Mouse (Mus musculus): Measurements from ENCODE around the gene Pigl. TPM values are rescaled to one million over a fixed set of nuclear protein-coding genes. Genes with fewer than 3 reads are reported as not detected.
A peak's percentile ranks its signal among the peaks of the same experiment; 100 is the strongest.
"Not testable (repeated sequence)": the region's sequence is repeated elsewhere in the genome, so short reads cannot be mapped to it uniquely, and the experiment has no call there.

Pigl gene
- polyA plus RNA-seq, 1 experiment from 2014 or later: 10.5 TPM

DNA sequence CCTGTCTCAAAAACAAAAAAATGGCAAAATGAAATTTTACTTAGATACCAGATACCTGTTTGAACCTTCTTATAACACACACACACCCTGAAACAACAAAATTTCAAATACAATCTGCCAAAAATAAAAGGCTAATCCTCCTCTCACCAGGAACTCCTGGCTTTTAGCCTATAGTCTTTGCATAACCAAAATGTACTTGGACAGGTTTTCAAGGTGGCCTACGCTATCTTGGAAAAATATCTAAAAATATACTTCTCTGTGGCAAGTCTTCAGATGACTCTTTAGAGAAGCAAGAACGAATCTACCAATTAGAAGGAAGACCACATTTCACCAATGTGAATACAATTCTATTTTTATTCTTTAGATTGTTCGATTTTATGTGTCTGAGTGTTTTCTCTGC lies 12.5 kb upstream of the Pigl start:
- Histone ChIP-seq H3K4me1 (replicated peaks; ENCODE audit: control insufficient read depth, insufficient read depth, low read length) (no peaks in the 10 kb centered on the region), H3K9me3 (ENCODE audit: control insufficient read depth, low read length) (no peaks in the 10 kb centered on the region), H3K27me3 (ENCODE audit: control insufficient read depth, insufficient read depth, low read depth, low read length) (no peaks in the 10 kb centered on the region), H3K4me3 (ENCODE audit: low read length) (no peak overlapping the region), H3K27ac (ENCODE audit: low read length) (no peak overlapping the region), H3K4me2 (ENCODE audit: low read depth, low read length) (no peak overlapping the region), H3K36me3 (ENCODE audit: control insufficient read depth, insufficient read depth, low read length) (no peaks in the 10 kb centered on the region), H3K9ac (ENCODE audit: low read length) (no peak overlapping the region)
- 87% methylated on average over 3 of the region's 3 CpGs for WGBS
- no peak for ATAC-seq (ENCODE audit: low read depth)

- Histone ChIP-seq H3K27ac (ENCODE audit: low read length) (no peak overlapping the region), H3K9me3 (ENCODE audit: control insufficient read depth, low read length) (no peaks in the 10 kb centered on the region), H3K27me3 (ENCODE audit: control insufficient read depth, insufficient read depth, low read depth, low read length) (no peaks in the 10 kb centered on the region), H3K4me3 (ENCODE audit: low read length) (no peak overlapping the region), H3K9ac (ENCODE audit: low read length) (no peak overlapping the region), H3K4me2 (ENCODE audit: low read depth, low read length) (no peak overlapping the region), H3K4me1 (replicated peaks; ENCODE audit: control insufficient read depth, insufficient read depth, low read length) (no peaks in the 10 kb centered on the region), H3K36me3 (ENCODE audit: control insufficient read depth, insufficient read depth, low read length) (no peaks in the 10 kb centered on the region)
- ATAC-seq (ENCODE audit: low read depth): no peak
- WGBS: 90% methylated on average over 6 of the region's 6 CpGs
Measured at GRCm38 (mm10) chr11:62448971-62449370, 9.3 kb upstream of the Pigl start.

DNA sequence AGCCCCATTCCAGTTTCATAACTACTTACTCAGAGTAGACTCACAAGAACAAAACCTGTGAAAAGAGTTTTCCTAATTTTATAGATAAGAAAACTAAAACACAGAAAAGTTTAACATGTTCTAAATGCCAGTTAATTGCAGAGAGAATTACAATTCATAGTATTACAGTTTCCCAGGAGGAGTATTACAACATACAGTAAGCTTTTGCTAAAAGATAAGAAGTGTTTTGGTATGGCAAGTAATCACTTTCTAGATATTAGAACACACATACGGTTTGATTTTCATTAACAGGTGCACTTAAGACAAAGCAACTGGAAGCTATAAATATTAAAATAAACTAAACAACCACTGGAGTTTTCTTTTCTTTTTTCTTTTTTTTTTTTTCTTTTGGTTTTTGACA lies 3.1 kb upstream of the Pigl start:
- Histone ChIP-seq H3K4me1 (replicated peaks; ENCODE audit: control insufficient read depth, insufficient read depth, low read length) (peaks cover 14% of the 10 kb centered on the region), H3K4me2 (ENCODE audit: low read depth, low read length) (0 out of 2 replicates have a peak overlapping the region, but pooled peaks have one; percentile 17), H3K4me3 (ENCODE audit: low read length) (no peak overlapping the region), H3K36me3 (ENCODE audit: control insufficient read depth, insufficient read depth, low read length) (no peaks in the 10 kb centered on the region), H3K27ac (ENCODE audit: low read length) (no peak overlapping the region), H3K9ac (ENCODE audit: low read length) (no peak overlapping the region), H3K27me3 (ENCODE audit: control insufficient read depth, insufficient read depth, low read depth, low read length) (no peaks in the 10 kb centered on the region), H3K9me3 (ENCODE audit: control insufficient read depth, low read length) (no peaks in the 10 kb centered on the region)
- no peak for ATAC-seq (ENCODE audit: low read depth)
- 44% methylated on average over 1 of the region's 1 CpGs for WGBS

GRCm38 (mm10) chr11:62456021-62456482 lies 2.2 kb upstream of the Pigl start:
- Histone ChIP-seq H3K36me3 (ENCODE audit: control insufficient read depth, insufficient read depth, low read length) (no peaks in the 10 kb centered on the region), H3K9me3 (ENCODE audit: control insufficient read depth, low read length) (no peaks in the 10 kb centered on the region), H3K9ac (ENCODE audit: low read length) (peak overlapping the region; percentile 94), H3K27me3 (ENCODE audit: control insufficient read depth, insufficient read depth, low read depth, low read length) (no peaks in the 10 kb centered on the region), H3K4me2 (ENCODE audit: low read depth, low read length) (peak overlapping the region; percentile 86), H3K4me3 (ENCODE audit: low read length) (peak overlapping the region; percentile 55), H3K27ac (ENCODE audit: low read length) (no peak overlapping the region), H3K4me1 (replicated peaks; ENCODE audit: control insufficient read depth, insufficient read depth, low read length) (peaks cover 14% of the 10 kb centered on the region)
- WGBS: 10% methylated on average over 3 of the region's 3 CpGs
- ATAC-seq (ENCODE audit: low read depth): no peak

DNA sequence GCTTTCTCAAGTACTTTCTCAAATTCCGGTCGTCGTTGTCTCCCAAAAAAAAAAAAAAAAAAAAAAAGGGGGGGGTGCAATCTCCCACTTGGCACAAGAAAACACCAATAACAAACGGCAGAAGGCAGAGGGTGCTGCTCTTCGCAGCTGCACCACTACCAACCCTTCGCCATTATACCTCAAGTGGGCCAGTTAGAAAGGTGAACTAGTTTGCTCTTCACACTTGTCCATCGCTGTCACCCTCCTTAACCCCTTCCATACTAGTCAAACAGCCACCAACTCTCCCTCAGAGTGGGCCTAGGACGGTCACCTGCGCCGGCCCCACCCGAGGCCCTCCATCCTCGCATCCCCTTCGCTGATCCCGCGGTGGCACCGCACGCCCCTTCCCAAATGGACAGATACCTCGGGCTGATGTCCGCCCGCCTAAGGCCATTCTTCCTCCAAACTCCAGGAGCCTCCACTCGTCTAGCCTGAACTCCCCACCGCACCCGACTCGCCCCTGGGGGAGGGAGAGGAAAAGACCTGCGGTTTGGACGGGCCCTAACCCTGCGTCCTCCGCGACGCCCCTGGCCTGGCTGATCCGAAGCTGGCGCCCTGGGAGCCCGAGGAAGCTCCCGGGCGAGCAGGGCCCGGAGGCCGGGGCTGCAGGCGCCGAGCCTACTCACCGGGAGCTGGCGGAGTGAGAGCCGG lies 1.6 kb upstream of the Pigl start:
- Histone ChIP-seq H3K4me1 (replicated peaks; ENCODE audit: control insufficient read depth, insufficient read depth, low read length) (peaks cover 14% of the 10 kb centered on the region), H3K9me3 (ENCODE audit: control insufficient read depth, low read length) (no peaks in the 10 kb centered on the region), H3K4me2 (ENCODE audit: low read depth, low read length) (peak overlapping the region; percentile 86), H3K36me3 (ENCODE audit: control insufficient read depth, insufficient read depth, low read length) (no peaks in the 10 kb centered on the region), H3K27ac (ENCODE audit: low read length) (peak overlapping the region; percentile 99), H3K4me3 (ENCODE audit: low read length) (peak overlapping the region; percentile 55), H3K9ac (ENCODE audit: low read length) (peak overlapping the region; percentile 94), H3K27me3 (ENCODE audit: control insufficient read depth, insufficient read depth, low read depth, low read length) (no peaks in the 10 kb centered on the region)
- WGBS: under 1% methylated on average over 34 of the region's 42 CpGs
- ATAC-seq (ENCODE audit: low read depth): peak; percentile 77

DNA sequence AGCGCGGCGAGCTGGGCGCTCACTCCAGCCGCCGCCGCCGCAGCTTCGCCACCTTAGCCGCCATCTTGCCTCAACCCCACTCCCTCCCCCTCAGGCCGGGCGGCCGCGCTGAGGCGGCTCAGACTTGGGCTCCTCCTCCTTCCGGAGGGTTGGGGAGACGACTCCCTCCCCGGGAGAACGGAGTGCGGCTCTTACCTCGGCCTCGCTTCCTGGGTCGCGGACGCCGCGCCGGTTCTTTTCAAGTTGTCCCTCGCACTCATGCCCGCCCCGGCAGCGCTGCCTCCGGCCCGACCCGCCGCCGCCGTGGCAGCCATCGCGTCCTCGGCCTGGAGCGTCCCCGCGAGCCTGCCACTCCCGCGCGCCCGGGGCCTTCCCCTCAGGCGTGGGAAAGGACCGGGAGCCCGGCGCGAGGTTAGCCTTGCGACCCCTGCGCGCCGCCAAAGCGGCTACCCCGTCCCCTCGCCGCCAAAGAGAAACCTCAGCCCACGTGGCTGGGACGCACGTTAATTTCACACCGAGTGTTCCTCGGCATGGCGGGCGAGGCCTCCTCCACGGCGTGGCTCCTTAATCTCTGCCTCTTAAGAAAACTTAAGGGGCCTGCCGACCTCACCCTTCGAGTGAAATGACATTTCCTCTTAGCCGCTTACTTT lies 894 bp upstream of the Pigl start:
- Histone ChIP-seq H3K9ac (ENCODE audit: low read length) (peak overlapping the region; percentile 94), H3K4me3 (ENCODE audit: low read length) (peak overlapping the region; percentile 55), H3K4me2 (ENCODE audit: low read depth, low read length) (peak overlapping the region; percentile 86), H3K9me3 (ENCODE audit: control insufficient read depth, low read length) (no peaks in the 10 kb centered on the region), H3K27me3 (ENCODE audit: control insufficient read depth, insufficient read depth, low read depth, low read length) (no peaks in the 10 kb centered on the region), H3K27ac (ENCODE audit: low read length) (peak overlapping the region; percentile 99), H3K36me3 (ENCODE audit: control insufficient read depth, insufficient read depth, low read length) (no peaks in the 10 kb centered on the region), H3K4me1 (replicated peaks; ENCODE audit: control insufficient read depth, insufficient read depth, low read length) (peaks cover 14% of the 10 kb centered on the region)
- WGBS: under 1% methylated on average over 46 of the region's 73 CpGs
- ATAC-seq (ENCODE audit: low read depth): peak; percentile 98

GRCm38 (mm10) chr11:62457891-62458270 lies 379 bp upstream of the Pigl start:
- peak overlapping the region; percentile 94 for H3K9ac ChIP-seq (ENCODE audit: low read length)

GRCm38 (mm10) chr11:62458780-62459179 lies 520 bp downstream of the Pigl start:
- Histone ChIP-seq H3K4me1 (replicated peaks; ENCODE audit: control insufficient read depth, insufficient read depth, low read length) (peaks cover 14% of the 10 kb centered on the region), H3K9ac (ENCODE audit: low read length) (peak overlapping the region; percentile 94), H3K4me3 (ENCODE audit: low read length) (peak overlapping the region; percentile 55), H3K27me3 (ENCODE audit: control insufficient read depth, insufficient read depth, low read depth, low read length) (no peaks in the 10 kb centered on the region), H3K36me3 (ENCODE audit: control insufficient read depth, insufficient read depth, low read length) (no peaks in the 10 kb centered on the region), H3K9me3 (ENCODE audit: control insufficient read depth, low read length) (no peaks in the 10 kb centered on the region), H3K4me2 (ENCODE audit: low read depth, low read length) (peak overlapping the region; percentile 86), H3K27ac (ENCODE audit: low read length) (peak overlapping the region; percentile 99)
- WGBS: under 1% methylated on average over 9 of the region's 9 CpGs
- ATAC-seq (ENCODE audit: low read depth): no peak

More at GRCm38 (mm10) chr11:62457891-62458270, 379 bp upstream of the Pigl start:
- Histone ChIP-seq H3K9me3 (ENCODE audit: control insufficient read depth, low read length) (no peaks in the 10 kb centered on the region), H3K4me1 (replicated peaks; ENCODE audit: control insufficient read depth, insufficient read depth, low read length) (peaks cover 14% of the 10 kb centered on the region), H3K4me2 (ENCODE audit: low read depth, low read length) (peak overlapping the region; percentile 86), H3K27me3 (ENCODE audit: control insufficient read depth, insufficient read depth, low read depth, low read length) (no peaks in the 10 kb centered on the region), H3K36me3 (ENCODE audit: control insufficient read depth, insufficient read depth, low read length) (no peaks in the 10 kb centered on the region), H3K27ac (ENCODE audit: low read length) (peak overlapping the region; percentile 99), H3K4me3 (ENCODE audit: low read length) (peak overlapping the region; percentile 55)
- WGBS: under 1% methylated on average over 18 of the region's 18 CpGs
- no peak for ATAC-seq (ENCODE audit: low read depth)

DNA sequence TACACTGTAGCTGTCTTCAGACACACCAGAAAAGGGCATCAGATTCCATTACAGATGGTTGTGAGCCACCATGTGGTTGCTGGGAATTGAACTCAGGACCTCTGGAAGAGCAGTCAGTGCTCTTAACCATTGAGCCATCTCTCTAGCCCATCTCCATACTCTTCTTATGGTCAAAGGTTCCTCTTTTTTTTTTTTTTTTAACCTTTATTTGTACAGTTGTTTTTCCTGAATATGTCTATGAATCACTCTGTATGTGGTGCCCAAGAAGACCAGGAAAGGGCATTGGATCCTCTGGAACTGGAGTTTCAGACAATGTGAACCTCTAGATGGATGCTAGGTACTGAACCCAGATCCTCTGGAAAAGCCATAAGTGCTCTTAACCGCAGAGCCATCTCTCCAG lies 4.3 kb downstream of the Pigl start:
- not testable (repeated sequence) for H3K4me1 ChIP-seq (replicated peaks; ENCODE audit: control insufficient read depth, insufficient read depth, low read length); H3K36me3 ChIP-seq (ENCODE audit: control insufficient read depth, insufficient read depth, low read length); ATAC-seq (ENCODE audit: low read depth); H3K9ac ChIP-seq (ENCODE audit: low read length); H3K9me3 ChIP-seq (ENCODE audit: control insufficient read depth, low read length); H3K4me2 ChIP-seq (ENCODE audit: low read depth, low read length); H3K4me3 ChIP-seq (ENCODE audit: low read length); H3K27ac ChIP-seq (ENCODE audit: low read length); H3K27me3 ChIP-seq (ENCODE audit: control insufficient read depth, insufficient read depth, low read depth, low read length)
- WGBS: 91% methylated on average over 1 of the region's 1 CpGs

All from lung, embryonic 16.5 days (tissue).